Mouse (Mus musculus) inflammation-experienced regulatory T-cells, adult 6 months (primary cell): ENCODE data around the gene Lpin2. TPM values are rescaled to one million over a fixed set of nuclear protein-coding genes. Genes with fewer than 3 reads are reported as not detected.

Source experiments
- ATAC-seq: one replicate; pipeline ENCODE4 v1.8.0; 2017
- polyA plus RNA-seq, 3 experiments: library from polyadenylated mRNA; unstranded; fragments of 100-300 nt; shearing (Covaris generic); gene quantifications; one replicate each; pipeline ENCODE4 v1.2.1; 2017

The Lpin2 gene
- polyA plus RNA-seq, 3 experiments from 2014 or later, result 20.6 to 36.6 (median 30.0) TPM

GRCm38 (mm10) chr17:71233210-71233609, 50.9 kb downstream of the Lpin2 start:
- no peak for ATAC-seq

GRCm38 (mm10) chr17:71234041-71234594, 51.8 kb downstream of the Lpin2 start:
- ATAC-seq, result no peak

GRCm38 (mm10) chr17:71235229-71235958, 53.0 kb downstream of the Lpin2 start:
- ATAC-seq, result no peak

GRCm38 (mm10) chr17:71238494-71238893, 56.1 kb downstream of the Lpin2 start:
- ATAC-seq, result no peak

- no peak for ATAC-seq
Observed at GRCm38 (mm10) chr17:71240811-71241210, 58.5 kb downstream of the Lpin2 start.

- ATAC-seq, result no peak
Observed at GRCm38 (mm10) chr17:71242666-71243065, 60.3 kb downstream of the Lpin2 start.

- ATAC-seq, result no peak
Observed at GRCm38 (mm10) chr17:71245133-71245532, 62.8 kb downstream of the Lpin2 start.

- no peak for ATAC-seq
Observed at GRCm38 (mm10) chr17:71246022-71246421, 63.7 kb downstream of the Lpin2 start.

GRCm38 (mm10) chr17:71248963-71249362, 66.6 kb downstream of the Lpin2 start:
- no peak for ATAC-seq

- no peak for ATAC-seq
Observed at GRCm38 (mm10) chr17:71250046-71250445, 67.7 kb downstream of the Lpin2 start.

- ATAC-seq, result no peak
Observed at GRCm38 (mm10) chr17:71250819-71251600, 68.7 kb downstream of the Lpin2 start.

GRCm38 (mm10) chr17:71251601-71252001, 69.2 kb downstream of the Lpin2 start:
- ATAC-seq, result no peak

GRCm38 (mm10) chr17:71252101-71252500, 69.7 kb downstream of the Lpin2 start:
- no peak for ATAC-seq

GRCm38 (mm10) chr17:71253391-71253790, 71.0 kb downstream of the Lpin2 start:
- ATAC-seq, result no peak

GRCm38 (mm10) chr17:71254106-71254505, 71.7 kb downstream of the Lpin2 start:
- ATAC-seq, result no peak

GRCm38 (mm10) chr17:71254736-71255135, 72.4 kb downstream of the Lpin2 start:
- no peak for ATAC-seq

GRCm38 (mm10) chr17:71256068-71256615, 73.8 kb downstream of the Lpin2 start:
- no peak for ATAC-seq

- no peak for ATAC-seq
Observed at GRCm38 (mm10) chr17:71256806-71257536, 74.6 kb downstream of the Lpin2 start.

GRCm38 (mm10) chr17:71259727-71260126, 77.4 kb downstream of the Lpin2 start:
- no peak for ATAC-seq

- no peak for ATAC-seq
Observed at GRCm38 (mm10) chr17:71260658-71261057, 78.3 kb downstream of the Lpin2 start.

- ATAC-seq, result no peak
Observed at GRCm38 (mm10) chr17:71263136-71263535, 80.8 kb downstream of the Lpin2 start.

- ATAC-seq, result no peak
Observed at GRCm38 (mm10) chr17:71264739-71265138, 82.4 kb downstream of the Lpin2 start.
